Mouse (Mus musculus) inflammation-experienced regulatory T-cells (primary cell): Measurements from ENCODE around the gene Prpf39. TPM values are rescaled to one million over a fixed set of nuclear protein-coding genes. Genes with fewer than 3 reads are reported as not detected.

Experiments
- polyA plus RNA-seq, 2 experiments: library from polyadenylated mRNA; unstranded; fragments of 100-300 nt; shearing (Covaris generic); gene quantifications; one replicate each; pipeline ENCODE4 v1.2.1; 2017

Prpf39 gene
- polyA plus RNA-seq = 10 to 100 TPM; 75.2 to 99.5 TPM

GRCm38 (mm10) chr12:65036190-65036870 is at the start of gene Prpf39:
Prpf39 (plus strand) TSS chr12:65036333.

GRCm38 (mm10) chr12:65073611-65074178 is 37.6 kb downstream of the Prpf39 start, which contains the start of gene Fkbp3:
Fkbp3 (minus strand) TSS chr12:65074007.

GRCm38 (mm10) chr12:65075085-65075732 is 39.1 kb downstream of the Prpf39 start, which contains the start of gene Fancm:
Fancm (plus strand) TSS chr12:65075603.

Other genes with a start within 250 kb of the Prpf39 start
- gene Gm527, start 118.4 kb upstream of the Prpf39 start, polyA plus RNA-seq = 10 to 100 TPM in 1 of 2 experiments, 1 to 10 TPM in 1; 8.4 to 12.2 TPM
- 10 to 100 TPM; 20.6 to 20.8 TPM for gene Klhl28, start 70.8 kb upstream of the Prpf39 start, polyA plus RNA-seq
- 10 to 100 TPM; 39.7 to 40.4 TPM for gene Togaram1, start 70.5 kb upstream of the Prpf39 start, polyA plus RNA-seq
- 100 to 1,000 TPM; 236 to 254 TPM for gene Fkbp3, start 37.7 kb downstream of the Prpf39 start, polyA plus RNA-seq
- gene Fancm, start 39.3 kb downstream of the Prpf39 start, polyA plus RNA-seq = 10 to 100 TPM; 10.5 to 11.8 TPM
- gene Mis18bp1, start 136.3 kb downstream of the Prpf39 start, polyA plus RNA-seq = 1 to 10 TPM in 1 of 2 experiments, under 1 TPM in 1; 0.95 to 1.3 TPM
- gene Wdr20rt, start 189.2 kb downstream of the Prpf39 start, polyA plus RNA-seq = under 1 TPM in 1 of 2 experiments, not detected in 1; 0.10 TPM